Mouse (Mus musculus) kidney, postnatal 25 days (tissue): Measurements from ENCODE around the gene Ugt2b34.
"Not testable (repeated sequence)": the region's sequence is repeated elsewhere in the genome, so short reads cannot be mapped to it uniquely, and the experiment has no call there.

Experiments
- DNase-seq, 2 experiments: peaks; one replicate each; pipeline ENCODE4 v3.0.0; 2021; ENCODE audit warnings: mixed read lengths in 2 of 2

Gene Ugt2b34

DNA sequence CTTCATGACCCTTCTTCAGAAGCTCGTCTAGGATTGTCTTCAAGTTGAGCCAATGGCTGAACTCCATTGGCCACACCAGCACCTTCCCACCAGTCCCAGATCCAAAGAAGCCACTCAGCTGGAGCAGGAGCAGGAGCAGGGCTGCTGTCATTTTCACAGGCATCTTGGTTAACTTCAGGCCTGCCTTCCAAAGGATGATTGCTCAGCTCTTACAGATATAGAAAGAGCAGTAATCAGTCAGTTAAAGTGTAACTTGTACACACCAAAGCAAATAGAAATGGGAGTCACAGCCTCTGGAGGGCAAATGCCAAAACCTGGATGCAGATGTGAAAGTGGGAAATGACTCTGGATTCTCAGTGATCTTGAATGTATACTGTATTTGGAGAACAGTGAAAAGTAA is at the start of gene Ugt2b34:
Gene Ugt2b34, minus strand, starts transcription at position 180 of the 400 bp plus-strand sequence.
- peak; percentile 13 to 39 for DNase-seq

DNA sequence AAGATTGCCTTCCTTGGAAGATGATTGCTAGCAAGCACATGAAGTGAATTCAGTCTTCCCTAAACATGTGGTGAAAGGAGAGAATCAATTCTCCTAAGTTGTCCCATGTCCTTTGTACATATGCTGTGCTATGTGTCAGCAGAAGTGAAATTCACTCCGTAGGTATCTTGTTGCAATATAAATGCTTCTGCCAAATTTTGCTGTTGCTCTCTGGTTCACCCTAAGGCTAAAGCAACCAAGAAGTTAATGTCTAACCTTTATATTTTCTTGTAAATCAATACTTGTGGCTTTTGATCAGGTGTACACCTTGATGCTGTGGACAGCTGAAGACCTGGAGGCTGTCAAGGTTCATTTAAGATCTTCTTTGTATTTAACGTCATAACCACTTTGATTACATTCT is 35.4 kb upstream of the Ugt2b34 start:
- no peak for DNase-seq

DNA sequence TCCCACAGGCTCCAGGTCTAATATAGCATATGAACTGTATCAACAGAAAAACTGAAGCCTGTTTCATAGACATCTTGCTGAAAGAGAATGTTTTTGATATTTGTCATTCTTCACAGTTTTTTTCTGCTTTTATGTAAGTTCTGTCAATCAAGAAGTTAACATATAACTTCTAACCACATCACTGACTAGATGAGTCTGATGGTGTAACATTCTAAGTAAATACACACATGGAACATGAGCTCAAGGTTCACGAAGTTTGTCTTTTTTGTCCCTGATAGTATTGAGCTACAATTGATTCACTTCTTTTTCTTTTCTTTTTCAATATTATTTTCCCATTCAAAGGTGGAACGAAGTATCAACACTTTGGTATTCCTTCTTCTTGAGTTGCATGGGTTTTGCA is 19.7 kb upstream of the Ugt2b34 start, which contains the start of gene Ugt2b1:
Gene Ugt2b1, minus strand, starts transcription at position 105 of the 400 bp plus-strand sequence.
- no peak for DNase-seq

DNA sequence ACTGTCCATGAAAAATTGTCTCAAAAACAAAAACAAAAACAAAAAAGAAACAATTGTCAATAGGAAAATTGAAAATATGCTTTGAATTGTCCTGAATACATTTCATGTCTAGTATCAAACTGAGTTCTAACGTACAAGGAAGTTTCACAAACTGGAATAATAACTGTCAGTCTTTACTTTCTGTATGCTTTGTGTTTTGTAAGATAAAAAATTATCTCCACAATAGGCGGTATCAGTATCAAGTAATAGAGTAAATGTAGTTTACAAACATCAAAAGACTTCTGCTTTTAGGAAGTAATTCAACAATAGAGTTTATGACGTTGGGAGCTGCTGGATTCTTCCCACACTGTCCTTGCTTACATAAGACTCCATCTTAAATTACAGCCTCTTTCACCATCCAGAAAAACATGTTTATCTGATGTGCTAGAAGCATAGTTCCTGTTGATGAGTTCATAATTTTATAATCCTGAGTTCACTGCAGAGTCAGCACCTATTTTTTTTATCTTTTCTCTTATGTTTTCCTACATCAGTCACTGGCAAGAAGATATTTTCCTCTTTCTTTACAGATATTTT is 14.0 kb upstream of the Ugt2b34 start:
- DNase-seq, result no peak

DNA sequence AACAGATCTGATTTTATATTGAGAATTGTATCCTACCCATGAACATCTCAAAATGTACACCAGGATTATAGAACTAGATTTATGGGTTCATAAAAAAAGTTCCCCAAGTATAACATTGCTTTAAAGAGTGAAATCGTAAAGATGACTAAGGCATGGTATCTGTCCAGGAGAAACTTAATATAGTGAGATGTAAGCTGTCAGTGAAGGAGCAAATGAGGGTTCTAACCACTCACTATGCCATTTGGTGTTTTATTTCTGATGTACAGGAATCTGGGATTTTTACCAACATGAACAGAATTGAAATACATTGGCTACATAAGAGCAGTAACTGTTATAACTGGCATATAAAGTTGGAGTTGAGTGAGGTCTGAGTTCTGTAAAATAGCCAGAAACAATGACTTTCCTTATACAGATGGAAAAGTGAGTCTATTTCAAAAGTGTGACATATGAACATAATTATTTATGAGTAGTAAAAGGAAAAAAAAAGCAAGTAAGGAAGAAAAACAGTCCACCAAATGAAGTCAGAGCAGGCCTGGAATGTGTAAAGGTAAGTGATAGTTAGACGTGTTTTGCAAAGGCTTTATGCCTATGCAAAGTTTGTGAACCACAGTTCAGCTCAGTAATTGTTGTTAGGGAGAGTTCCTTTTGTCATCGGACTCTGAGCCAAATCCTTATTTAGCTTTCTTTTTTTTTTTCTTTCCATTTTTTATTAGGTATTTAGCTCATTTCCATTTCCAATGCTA is 4.8 kb upstream of the Ugt2b34 start:
- no peak for DNase-seq

DNA sequence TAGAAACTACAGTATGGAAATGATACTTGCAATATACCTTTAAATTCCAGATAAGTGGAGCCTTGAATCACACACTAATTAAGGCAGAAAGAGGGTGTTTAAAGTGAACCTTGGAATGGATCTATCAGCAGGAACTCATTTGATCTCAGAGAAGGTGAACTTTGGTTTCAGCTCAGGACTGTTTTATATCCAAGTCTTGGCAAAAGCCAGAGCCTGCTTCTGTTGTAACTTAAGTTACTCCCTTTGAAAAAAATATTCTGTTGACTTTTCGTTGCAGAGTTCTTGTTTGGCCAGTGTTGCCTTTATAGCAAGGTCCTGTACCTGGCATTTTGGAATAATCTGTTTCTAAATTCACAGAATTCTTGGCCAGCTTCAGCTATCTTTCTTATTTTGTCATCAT is 4.0 kb upstream of the Ugt2b34 start:
- no peak for DNase-seq

DNA sequence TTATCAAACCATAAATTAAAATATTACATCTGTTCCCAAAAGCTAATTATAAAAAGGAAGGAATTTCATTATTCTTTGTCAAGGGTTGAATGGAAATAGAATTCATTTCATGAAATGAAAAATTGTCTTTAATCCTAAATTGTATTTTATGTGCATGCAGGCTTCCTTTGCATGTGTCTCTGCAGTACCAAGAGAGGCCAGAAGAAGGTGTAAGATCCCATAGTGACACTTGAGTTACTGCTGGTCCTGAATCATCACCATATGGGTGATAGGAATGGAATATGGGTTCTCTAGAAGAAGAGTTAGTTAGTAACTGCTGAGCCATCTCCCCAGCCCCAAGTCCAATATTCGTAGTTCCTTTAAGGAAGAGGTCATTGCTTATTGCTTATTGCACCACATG is 16.8 kb downstream of the Ugt2b34 start:
- DNase-seq, result peak in 1 of 2 experiments; percentile 10

DNA sequence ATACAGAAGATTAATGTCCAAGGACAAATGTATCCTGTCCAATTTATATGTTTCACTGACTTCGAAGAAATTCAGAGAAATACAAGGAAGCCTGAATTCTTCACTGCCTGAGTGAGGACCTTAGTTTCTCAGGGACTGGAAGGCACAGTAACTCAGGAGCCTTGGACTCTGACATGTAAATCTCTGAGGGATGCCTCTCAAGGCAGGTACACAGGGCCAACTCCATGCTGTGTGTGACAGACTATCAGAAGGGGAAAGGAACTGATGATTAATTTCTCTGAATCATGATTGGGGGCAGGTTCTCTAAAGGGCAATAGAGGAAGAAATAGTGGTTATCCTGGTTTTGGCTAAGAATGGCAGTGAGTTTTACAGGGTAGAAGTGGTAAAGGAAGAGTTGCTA is 18.3 kb downstream of the Ugt2b34 start:
- no peak for DNase-seq

DNA sequence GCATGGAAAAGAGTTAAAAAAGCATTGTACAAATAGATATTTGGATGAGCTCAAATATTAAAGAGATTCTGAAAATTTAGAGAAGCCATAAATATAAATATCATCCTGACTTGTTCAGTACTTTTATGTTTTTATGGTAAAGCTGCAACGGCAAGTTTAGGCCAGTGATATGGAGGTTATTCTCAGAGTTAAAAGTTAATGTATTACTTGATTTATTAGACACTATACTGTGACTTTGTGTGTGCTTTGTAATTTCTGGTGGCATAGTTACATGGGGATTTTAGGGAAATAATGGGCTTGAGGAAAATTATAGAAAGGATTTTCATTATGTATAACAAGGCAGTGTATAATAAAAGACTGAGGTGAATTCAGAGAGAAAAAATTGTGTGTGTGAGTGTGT is 19.7 kb downstream of the Ugt2b34 start:
- DNase-seq, result no peak

DNA sequence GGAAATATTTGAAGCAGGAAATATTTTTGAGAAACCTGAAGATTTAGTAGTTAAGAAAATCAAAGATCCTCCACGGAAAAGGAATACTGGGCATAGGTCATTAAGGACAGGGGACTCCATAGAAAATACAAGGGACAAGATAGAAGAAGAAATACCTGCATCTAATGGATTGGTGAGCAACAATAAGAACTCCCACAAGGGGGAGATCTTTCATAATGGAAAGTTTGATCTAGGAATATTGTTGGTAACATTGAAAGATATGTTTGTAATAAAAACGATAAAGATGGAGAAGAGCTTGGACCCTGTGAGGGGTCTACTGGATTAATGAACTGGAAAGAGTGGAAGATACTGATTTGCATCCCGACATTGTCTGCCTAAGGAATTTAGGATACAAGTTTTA is 20.1 kb downstream of the Ugt2b34 start:
- no peak for DNase-seq

DNA sequence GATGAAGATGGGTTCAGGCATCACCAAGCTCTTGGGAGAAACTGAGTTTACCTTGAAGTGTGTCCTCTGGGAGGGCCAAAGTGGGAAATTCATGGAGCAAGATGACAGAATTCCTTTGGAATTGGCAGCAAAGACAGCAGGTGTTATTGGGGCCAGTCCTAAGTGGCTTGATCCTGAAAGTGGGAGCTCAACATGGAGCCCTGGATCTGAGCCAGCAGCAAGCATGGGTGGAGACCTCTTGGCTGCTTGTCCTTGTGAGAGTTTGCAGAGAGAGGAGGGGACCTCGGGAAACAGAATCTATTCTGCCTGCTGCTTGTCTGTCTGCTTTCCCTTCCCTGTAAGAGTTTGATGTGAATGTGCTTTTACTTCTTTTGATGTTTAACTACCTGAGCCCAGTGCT is 34.9 kb downstream of the Ugt2b34 start:
- DNase-seq, result peak in 1 of 2 experiments; percentile 3

DNA sequence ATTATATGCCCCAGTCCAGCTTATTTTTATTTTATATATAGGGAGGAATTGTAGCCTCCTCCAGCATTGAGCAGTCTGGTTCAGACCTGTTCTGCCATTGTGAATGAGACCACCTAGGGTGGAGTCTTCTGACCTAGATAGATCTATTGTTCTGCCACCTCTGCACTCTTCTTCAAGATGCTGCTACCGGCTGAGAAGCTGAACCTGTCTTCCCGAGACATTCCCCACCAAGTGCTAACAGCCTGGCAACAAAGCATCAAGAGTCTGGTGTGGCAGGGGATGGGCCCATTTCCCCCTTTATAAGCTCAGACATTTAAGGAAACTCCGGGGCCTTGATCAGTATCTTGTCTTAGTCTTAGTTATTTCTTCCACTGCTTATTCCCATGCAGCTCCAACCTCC is 48.4 kb downstream of the Ugt2b34 start:
- DNase-seq, result no peak

DNA sequence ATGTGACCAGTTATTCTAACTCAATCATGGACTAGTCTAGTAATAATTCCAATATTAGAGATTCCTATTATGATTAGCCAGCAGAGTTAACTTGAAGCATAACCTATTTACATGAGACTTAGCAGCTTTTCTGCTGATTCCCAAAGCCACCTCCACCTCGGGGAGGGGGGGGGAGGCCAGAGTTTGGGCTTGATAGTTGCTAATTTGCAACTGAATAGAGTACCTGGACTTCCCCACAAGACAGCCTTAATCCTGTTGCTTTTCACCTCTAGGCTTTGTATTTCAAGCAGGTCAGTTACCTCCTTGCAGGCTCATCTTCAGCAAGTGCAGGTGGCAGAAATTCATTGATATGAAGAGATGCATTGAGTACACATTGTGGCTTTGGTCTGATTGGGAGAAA is 49.1 kb downstream of the Ugt2b34 start:
- DNase-seq, result no peak

DNA sequence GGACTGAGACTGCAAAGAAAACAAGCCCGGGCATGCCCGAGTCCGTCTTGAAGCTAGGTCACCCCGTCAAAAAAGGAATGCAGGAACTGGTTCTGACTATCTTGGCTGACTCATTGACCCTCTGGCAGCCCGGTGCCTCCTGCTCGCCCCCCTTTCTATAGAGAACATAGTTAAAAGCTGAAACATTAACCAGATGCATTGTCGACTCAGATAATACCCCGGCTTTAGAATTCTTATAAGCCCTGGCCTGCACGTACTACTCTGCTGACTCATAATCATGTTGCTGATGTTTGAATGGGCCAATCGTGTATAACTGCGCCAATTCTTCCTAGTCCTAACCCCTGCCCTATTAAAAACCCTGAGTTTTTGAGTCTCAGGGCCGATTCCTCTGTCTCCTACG is 50.2 kb downstream of the Ugt2b34 start:
- DNase-seq, result not testable (repeated sequence)

DNA sequence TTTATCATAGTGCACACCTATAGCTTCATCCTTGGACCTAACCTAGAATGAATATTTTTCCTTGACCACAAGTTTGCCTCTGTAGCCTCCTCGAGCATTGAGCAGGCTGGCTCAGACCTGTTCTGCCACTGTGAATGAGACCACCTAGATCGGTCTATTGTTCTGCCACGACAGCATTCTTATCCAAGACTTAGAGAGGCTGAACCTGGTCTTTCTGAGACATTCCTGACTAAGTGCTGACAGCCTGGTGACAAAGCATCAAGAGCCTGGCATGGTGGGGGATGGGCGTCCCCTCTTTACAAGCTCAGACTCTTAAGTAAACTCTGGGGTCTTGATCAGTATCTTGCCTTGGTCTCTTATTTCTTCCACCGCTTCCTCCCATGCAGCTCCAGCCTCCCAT is 55.1 kb downstream of the Ugt2b34 start:
- no peak for DNase-seq

DNA sequence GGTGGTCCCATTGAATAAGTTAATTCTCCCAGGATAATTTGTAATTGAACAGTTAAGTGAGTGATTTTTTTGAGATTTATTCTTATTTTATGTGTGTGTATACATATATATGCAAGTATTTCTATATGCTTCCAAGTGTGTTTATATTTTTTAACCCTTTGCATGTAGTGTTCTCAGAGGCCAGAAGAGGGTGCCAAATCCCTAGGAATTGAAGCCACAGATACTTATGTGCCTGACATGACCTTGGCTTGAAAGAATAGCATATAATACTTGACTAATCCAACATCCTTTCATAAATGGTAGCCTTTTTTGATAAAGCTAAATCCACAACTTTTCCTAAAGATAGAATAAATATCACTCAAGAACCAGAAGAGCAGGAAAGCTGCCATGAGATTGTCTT is 56.6 kb downstream of the Ugt2b34 start:
- DNase-seq, result peak in 1 of 2 experiments; percentile 20

DNA sequence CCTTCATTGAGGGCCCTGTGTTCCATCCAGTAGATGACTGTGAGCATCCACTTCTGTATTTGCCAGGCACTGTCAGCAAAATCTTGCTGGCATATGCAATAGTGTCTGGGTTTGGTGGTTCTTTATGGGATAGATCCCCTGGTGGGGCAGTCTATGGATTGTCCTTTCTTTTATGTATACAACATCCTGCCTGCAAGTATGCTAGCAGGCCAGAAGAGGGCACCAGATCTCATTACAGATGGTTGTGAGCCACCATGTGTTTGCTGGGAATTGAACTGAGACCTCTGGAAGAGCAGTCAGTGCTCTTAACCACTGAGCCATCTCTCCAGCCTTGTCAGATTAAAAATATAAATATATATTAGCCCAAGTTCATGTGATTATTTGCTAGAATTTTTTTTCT is 65.5 kb downstream of the Ugt2b34 start:
- DNase-seq, result not testable (repeated sequence)

DNA sequence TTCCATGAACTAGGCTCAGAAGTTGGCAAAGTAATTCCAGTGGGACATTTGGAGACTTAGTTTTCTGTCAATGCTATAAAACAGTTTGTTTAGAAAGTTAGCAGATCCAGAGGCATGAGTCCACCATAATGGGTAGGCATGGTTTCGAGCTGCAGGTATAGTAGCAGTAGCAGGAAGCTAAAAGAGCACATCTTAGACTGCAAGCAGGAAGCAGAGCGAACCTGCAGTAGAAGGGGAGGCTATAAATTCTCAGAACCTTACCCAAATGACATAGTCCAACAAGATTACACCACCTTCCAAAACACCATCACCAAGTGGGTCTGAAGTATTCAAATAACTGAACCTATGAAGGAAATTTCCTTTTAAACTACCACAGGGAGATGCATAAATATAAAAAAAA is 66.5 kb downstream of the Ugt2b34 start:
- no peak for DNase-seq
